Mouse (Mus musculus) cerebellum, postnatal 14 days (tissue): Measurements from ENCODE around the gene Tmem128.

Source experiments
- DNase-seq, 2 experiments: peaks; one replicate each; pipeline ENCODE4 v3.0.0; 2021; ENCODE audit warnings: mixed read lengths in 2 of 2

The Tmem128 gene

GRCm38 (mm10) chr5:38277936-38278600, 18.1 kb downstream of the Tmem128 start:
- no peak for DNase-seq

GRCm38 (mm10) chr5:38280075-38280474, 20.1 kb downstream of the Tmem128 start:
- DNase-seq = no peak

- DNase-seq = no peak
These were observed 25.7 kb downstream of the Tmem128 start for GRCm38 (mm10) chr5:38285724-38286123.

- DNase-seq = peak; percentile 29 to 64
These were observed 28.5 kb downstream of the Tmem128 start for GRCm38 (mm10) chr5:38288476-38288875.

- no peak for DNase-seq
These were observed 41.9 kb downstream of the Tmem128 start for GRCm38 (mm10) chr5:38301761-38302411.

- no peak for DNase-seq
These were observed 42.7 kb downstream of the Tmem128 start for GRCm38 (mm10) chr5:38302651-38303050.

- no peak for DNase-seq
These were observed 45.3 kb downstream of the Tmem128 start for GRCm38 (mm10) chr5:38305241-38305640.

- peak; percentile 96 to 98 for DNase-seq
These were observed 47.5 kb downstream of the Tmem128 start for GRCm38 (mm10) chr5:38307255-38308101.

GRCm38 (mm10) chr5:38308873-38309272, 48.9 kb downstream of the Tmem128 start:
- peak; percentile 71 to 86 for DNase-seq

GRCm38 (mm10) chr5:38309795-38310194, 49.8 kb downstream of the Tmem128 start:
- no peak for DNase-seq
